19 mouse cellular contexts compared by ENCODE assay signal in the genomic region with DNA sequence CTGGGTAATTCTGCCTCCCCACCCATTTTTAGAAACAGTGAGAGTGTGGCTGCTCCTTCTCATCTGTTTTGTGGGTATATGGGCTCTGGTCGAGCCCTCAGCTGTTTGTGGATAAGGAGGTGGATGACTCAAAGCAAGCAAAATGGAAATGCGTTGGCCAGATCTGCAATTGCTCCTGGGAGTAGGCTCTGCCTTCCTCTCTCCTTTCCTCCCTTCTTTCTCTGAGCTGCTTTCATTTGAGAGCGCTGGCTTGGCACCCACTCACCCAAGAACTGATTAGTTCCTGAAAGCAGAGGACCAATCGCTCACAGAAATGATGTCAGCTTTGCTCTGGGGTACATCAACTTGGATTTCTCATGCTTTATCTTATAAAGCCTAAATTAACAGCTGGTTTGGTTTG. TPM values are rescaled to one million over a fixed set of nuclear protein-coding genes. Genes with fewer than 3 reads are reported as not detected.
DNase-seq lines count a peak whose midpoint lies in the region; ATAC-seq and TF ChIP-seq lines count a peak whose summit lies in the region.
"Had no signal": no experiment of that assay in that cellular context is flagged by ENCODE, and none has a peak within 500 bp of the region (broad histone marks: within the 10 kb centered on the region; RNA-seq: fewer than 3 reads in every experiment).

No protein-coding gene starts in this region.

- peaks cover 66% of the 10 kb centered on the region for H3K4me1 ChIP-seq in heart, embryonic 12.5 days (replicated peaks)
- H3K4me1 ChIP-seq in embryonic facial prominence, embryonic 14.5 days (ENCODE audit: control insufficient read depth, insufficient read depth, low read length), result peaks cover 36% of the 10 kb centered on the region
- H3K4me1 ChIP-seq in midbrain, postnatal 0 days (ENCODE audit: insufficient read depth, low read length), result peaks cover 13% of the 10 kb centered on the region; the same call in 1 of the 2 replicates
- H3K4me1 ChIP-seq in hindbrain, embryonic 16.5 days (ENCODE audit: control insufficient read depth, insufficient read depth, low read depth, low read length), result peaks cover 9% of the 10 kb centered on the region; the same call in 1 of the 2 replicates

- TF ChIP-seq CTCF in midbrain, postnatal 0 days (IDR thresholded peaks at IDR 0.05), result no peak
- TF ChIP-seq CTCF in left cerebral cortex, adult 2 months (IDR thresholded peaks at IDR 0.05), result no peak

- 0 out of 2 replicates have a peak, but pooled peaks cover 6% of the 10 kb centered on the region for H3K36me3 ChIP-seq in heart, embryonic 12.5 days
- no peaks in the 10 kb centered on the region; the same call in 1 of the 2 replicates for H3K36me3 ChIP-seq in embryonic facial prominence, embryonic 14.5 days (ENCODE audit: control insufficient read depth, insufficient read depth, low read length)
- no peaks in the 10 kb centered on the region for H3K36me3 ChIP-seq in midbrain, postnatal 0 days (ENCODE audit: insufficient read depth, low read length)
- no peaks in the 10 kb centered on the region for H3K36me3 ChIP-seq in hindbrain, embryonic 16.5 days (ENCODE audit: control insufficient read depth, insufficient read depth, low read length)
- H3K36me3 ChIP-seq: hindbrain, embryonic 13.5 days; liver, embryonic 13.5 days had no signal

- no peaks in the 10 kb centered on the region for H3K27me3 ChIP-seq in heart, embryonic 12.5 days (replicated peaks)
- H3K27me3 ChIP-seq in embryonic facial prominence, embryonic 14.5 days (replicated peaks; ENCODE audit: control insufficient read depth, insufficient read depth, low read length), result no peaks in the 10 kb centered on the region
- H3K27me3 ChIP-seq in midbrain, postnatal 0 days (ENCODE audit: insufficient read depth, low read length), result no peaks in the 10 kb centered on the region
- no peaks in the 10 kb centered on the region for H3K27me3 ChIP-seq in hindbrain, embryonic 16.5 days (replicated peaks; ENCODE audit: control insufficient read depth, insufficient read depth, low read length)

- WGBS in heart, embryonic 12.5 days, result 34% methylated on average over 4 of the region's 4 CpGs
- WGBS in embryonic facial prominence, embryonic 14.5 days, result 49% methylated on average over 4 of the region's 4 CpGs
- 40% methylated on average over 4 of the region's 4 CpGs for WGBS in midbrain, postnatal 0 days
- WGBS in hindbrain, embryonic 16.5 days, result 61% methylated on average over 4 of the region's 4 CpGs

- intact Hi-C loops in heart, postnatal 14 days (cut with DNase I), result no loop called here
- intact Hi-C loops in left cerebral cortex, adult 2 months (cut with DNase I), result no loop called here

- H3K4me3 ChIP-seq in heart, embryonic 12.5 days, result no peak overlapping the region
- no peak overlapping the region for H3K4me3 ChIP-seq in embryonic facial prominence, embryonic 14.5 days (ENCODE audit: low read depth, low read length)
- H3K4me3 ChIP-seq in midbrain, postnatal 0 days (ENCODE audit: low read depth, low read length), result no peak overlapping the region
- no peak overlapping the region for H3K4me3 ChIP-seq in hindbrain, embryonic 16.5 days (ENCODE audit: low read length)
- H3K4me3 ChIP-seq in left cerebral cortex, adult 2 months, result no peak overlapping the region
- H3K4me3 ChIP-seq: erythroblast, embryonic 14.5 days; hindbrain, embryonic 13.5 days; liver, embryonic 13.5 days had no signal

- no peak for ATAC-seq in heart, embryonic 12.5 days (ENCODE audit: insufficient number of reproducible peaks, low FRiP score)
- no peak for ATAC-seq in embryonic facial prominence, embryonic 14.5 days (ENCODE audit: low read depth)
- ATAC-seq in midbrain, postnatal 0 days (ENCODE audit: low FRiP score), result no peak
- ATAC-seq in hindbrain, embryonic 16.5 days, result no peak
- ATAC-seq: forebrain, postnatal 0 days; lung, postnatal 0 days had no signal

- H3K9ac ChIP-seq in heart, embryonic 12.5 days, result peak overlapping the region; percentile 47; the same call in 1 of the 2 replicates
- no peak overlapping the region for H3K9ac ChIP-seq in embryonic facial prominence, embryonic 14.5 days (ENCODE audit: low read depth, low read length)
- H3K9ac ChIP-seq in midbrain, postnatal 0 days (replicated peaks; ENCODE audit: low read length, poor library complexity, severe bottlenecking), result no peak overlapping the region
- no peak overlapping the region for H3K9ac ChIP-seq in hindbrain, embryonic 16.5 days (ENCODE audit: low read depth, low read length)
- H3K9ac ChIP-seq: forebrain, postnatal 0 days; hindbrain, embryonic 13.5 days; liver, embryonic 13.5 days had no signal

- DNase-seq in heart, postnatal 14 days, result no peak
- DNase-seq in MN1 (ENCODE audit: low spot score), result peak; percentile 57
- DNase-seq in embryonic facial prominence, embryonic 14.5 days (ENCODE audit: low spot score), result peak; percentile 54
- DNase-seq in midbrain, postnatal 0 days (ENCODE audit: low spot score), result no peak
- DNase-seq in kidney, postnatal 10 days, result no peak
- DNase-seq in left cerebral cortex, adult 2 months (ENCODE audit: extremely low spot score in 1 of 2, low spot score in 2 of 2), result no peak
- DNase-seq: adrenal gland, adult 2 months; B cell, adult 2 months; cerebellum, adult 9-10 months; forebrain, postnatal 0 days; gastrocnemius, postnatal 14 days; kidney, adult 11 months; kidney, postnatal 25 days; liver, embryonic 13.5 days had no signal

- no peaks in the 10 kb centered on the region for H3K9me3 ChIP-seq in heart, embryonic 12.5 days (replicated peaks)
- H3K9me3 ChIP-seq in embryonic facial prominence, embryonic 14.5 days (ENCODE audit: control insufficient read depth, low read length), result no peaks in the 10 kb centered on the region
- no peaks in the 10 kb centered on the region for H3K9me3 ChIP-seq in midbrain, postnatal 0 days (ENCODE audit: low read length)
- no peaks in the 10 kb centered on the region for H3K9me3 ChIP-seq in hindbrain, embryonic 16.5 days (ENCODE audit: control insufficient read depth, low read length)
- H3K9me3 ChIP-seq: hindbrain, embryonic 13.5 days; liver, embryonic 13.5 days had no signal

- H3K4me2 ChIP-seq in heart, embryonic 12.5 days, result no peak overlapping the region
- H3K4me2 ChIP-seq in embryonic facial prominence, embryonic 14.5 days (ENCODE audit: low read depth, low read length), result no peak overlapping the region
- no peak overlapping the region for H3K4me2 ChIP-seq in midbrain, postnatal 0 days (ENCODE audit: low read depth, low read length, poor library complexity, severe bottlenecking)
- no peak overlapping the region for H3K4me2 ChIP-seq in hindbrain, embryonic 16.5 days (ENCODE audit: low read length)
- H3K4me2 ChIP-seq: hindbrain, embryonic 13.5 days; liver, embryonic 13.5 days had no signal

- peak overlapping the region; percentile 25; the same call in 1 of the 2 replicates for H3K27ac ChIP-seq in heart, embryonic 12.5 days (ENCODE audit: poor library complexity, severe bottlenecking)
- H3K27ac ChIP-seq in embryonic facial prominence, embryonic 14.5 days (replicated peaks; ENCODE audit: low read depth, low read length), result peak overlapping the region; percentile 24; the same call in 1 of the 2 replicates
- peak overlapping the region; percentile 57; the same call in 1 of the 2 replicates for H3K27ac ChIP-seq in midbrain, postnatal 0 days (ENCODE audit: low read depth, low read length)
- no peak overlapping the region for H3K27ac ChIP-seq in hindbrain, embryonic 16.5 days (ENCODE audit: low read depth, low read length)
- H3K27ac ChIP-seq in left cerebral cortex, adult 2 months, result no peak overlapping the region; the same call in 1 of the 2 replicates
- H3K27ac ChIP-seq: hindbrain, embryonic 13.5 days; liver, embryonic 13.5 days had no signal

RNA-seq across cellular contexts. Expression of gene Tcf7l2, which starts 32.7 kb away (rescaled TPM):
- polyA plus RNA-seq in heart, embryonic 12.5 days (2016; fragmentation: Nextera tagmentation; extraction: Ambion mirVana), result 59.7 and 64.7 TPM in 2 replicates
- total RNA-seq in heart, postnatal 14 days (2021), result 10 to 100 TPM; 15.7 to 22.7 TPM
- polyA plus RNA-seq in embryonic facial prominence, embryonic 14.5 days (2014; fragmentation: Nextera tagmentation; extraction: Ambion mirVana), result 106 and 124 TPM in 2 replicates
- 67.2 and 86.1 TPM in 2 replicates for total RNA-seq in midbrain, postnatal 0 days (2014; rRNA removed)
- 763 and 861 TPM in 2 replicates for polyA plus RNA-seq in midbrain, postnatal 0 days (2015; fragmentation: Nextera tagmentation; extraction: Ambion mirVana)
- polyA plus RNA-seq in hindbrain, embryonic 16.5 days (2015; fragmentation: Nextera tagmentation; extraction: Ambion mirVana), result 27.0 and 38.2 TPM in 2 replicates
- 1 to 10 TPM; 8.1 to 9.0 TPM for total RNA-seq in left cerebral cortex, adult 2 months (2021)

Comparison
In these comparisons a context has a peak if more than half of its experiments do, and no peak if none do; other contexts are left out.
1. H3K27ac ChIP-seq: peak in heart, embryonic 12.5 days (single experiment), embryonic facial prominence, embryonic 14.5 days (single experiment) and midbrain, postnatal 0 days (single experiment); none in hindbrain, embryonic 16.5 days (single experiment) and left cerebral cortex, adult 2 months (single experiment).
2. DNase-seq: peak in MN1 (single experiment) and embryonic facial prominence, embryonic 14.5 days (single experiment); none in heart, postnatal 14 days (0 of 2), midbrain, postnatal 0 days (single experiment), kidney, postnatal 10 days (single experiment) and left cerebral cortex, adult 2 months (0 of 2).